Mouse (Mus musculus) hindbrain, embryonic 14.5 days (tissue): Measurements from ENCODE around the gene Akap6. TPM values are rescaled to one million over a fixed set of nuclear protein-coding genes. Genes with fewer than 3 reads are reported as not detected.

Experiments used
- ATAC-seq: fragments of 200-750 bp; cut with Nextera tagmentation; 2 replicates; pipeline ENCODE4 v1.8.0; 2017; ENCODE audit warnings: moderate number of reproducible peaks, mild to moderate bottlenecking, moderate TSS enrichment, moderate library complexity; ENCODE audit not compliant: low FRiP score
- DNase-seq: peaks from one replicate; pipeline ENCODE4 v3.0.0-alpha.2; 2015; ENCODE audit warnings: low spot score
- H3K27ac ChIP-seq: fragments of 300-500 bp; sonication (generic); 2 replicates; pipeline ENCODE4 v1.5.1; 2014; ENCODE audit warnings: mild to moderate bottlenecking, moderate library complexity
- H3K27me3 ChIP-seq: fragments of 300-500 bp; sonication (generic); 2 replicates; pipeline ENCODE4 v1.6.1; 2014; ENCODE audit warnings: mild to moderate bottlenecking, low read length, mixed read lengths; ENCODE audit not compliant: control insufficient read depth, insufficient read depth
- H3K36me3 ChIP-seq: fragments of 300-500 bp; sonication (generic); replicated peaks from 2 replicates; pipeline ENCODE4 v1.6.1; 2014; ENCODE audit not compliant: control insufficient read depth, insufficient read depth
- H3K4me1 ChIP-seq: fragments of 300-500 bp; sonication (generic); replicated peaks from 2 replicates; pipeline ENCODE4 v1.6.1; 2014; ENCODE audit warnings: antibody characterized with exemption, low read length, mixed read lengths; ENCODE audit not compliant: control insufficient read depth, insufficient read depth
- H3K4me2 ChIP-seq: fragments of 300-500 bp; sonication (generic); replicated peaks from 2 replicates; pipeline ENCODE4 v1.6.1; 2014; ENCODE audit warnings: mild to moderate bottlenecking, moderate library complexity
- H3K4me3 ChIP-seq: fragments of 300-500 bp; sonication (generic); replicated peaks from 2 replicates; pipeline ENCODE4 v1.5.1; 2014; ENCODE audit warnings: mild to moderate bottlenecking, low read length
- H3K9ac ChIP-seq: fragments of 300-500 bp; sonication (generic); 2 replicates; pipeline ENCODE4 v1.6.1; 2014
- H3K9me3 ChIP-seq: fragments of 300-500 bp; sonication (generic); 2 replicates; pipeline ENCODE4 v1.6.1; 2016; ENCODE audit warnings: low read length; ENCODE audit not compliant: control insufficient read depth
- WGBS: fragments of 180-500 bp; shearing (Covaris S2); extraction: QIAGEN DNeasy Blood & Tissue Kit; methylation state at CpG from one replicate; pipeline ENCODE4 v1.1.7; 2014; 5-methylcytosine and 5-hydroxymethylcytosine counted together
- polyA plus RNA-seq: library from polyadenylated mRNA; unstranded; fragments of >200 nt; fragmentation: Nextera tagmentation; extraction: Ambion mirVana; gene quantifications from 2 replicates; pipeline ENCODE4 v1.2.1, GENCODE M21; 2014

The Akap6 gene
- polyA plus RNA-seq, 1 experiment from 2014 or later, result 39.0 TPM

DNA sequence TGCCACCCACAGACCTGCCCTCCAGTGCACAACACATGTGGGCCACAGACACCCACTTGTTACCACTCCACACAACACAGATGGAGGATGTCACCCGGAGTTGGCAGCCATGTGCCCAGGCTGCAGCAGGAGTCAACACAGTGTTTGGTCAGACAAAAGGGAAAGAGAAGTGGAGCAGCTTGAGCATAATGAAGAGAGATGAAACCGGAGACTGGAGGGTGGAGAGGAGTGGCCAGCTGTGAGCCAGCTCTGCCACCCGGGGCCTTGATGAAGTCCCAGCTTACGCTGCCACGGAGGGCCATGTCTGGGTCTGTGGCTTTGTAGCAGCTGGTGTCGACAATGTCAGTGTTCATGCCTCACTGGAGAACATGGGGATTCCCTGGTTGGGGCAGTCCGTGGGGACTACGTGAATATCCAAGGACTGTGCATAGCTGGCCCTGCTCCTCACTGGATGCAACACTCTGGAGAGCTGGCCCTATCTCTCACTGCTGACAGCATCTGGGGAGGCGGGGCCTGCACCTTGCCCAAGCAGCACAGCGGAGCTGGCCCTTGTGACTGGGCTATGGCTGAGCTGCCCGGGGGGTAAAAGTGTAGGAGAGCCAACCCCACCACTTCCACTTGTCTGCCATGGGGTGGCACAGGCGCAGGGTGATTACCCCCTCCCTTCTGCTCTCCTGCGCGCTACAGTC is 148.8 kb downstream of the Akap6 start:
- ATAC-seq, result peak; percentile 88
- WGBS, result 29% methylated on average over 13 of the region's 14 CpGs
- no peak for DNase-seq

DNA sequence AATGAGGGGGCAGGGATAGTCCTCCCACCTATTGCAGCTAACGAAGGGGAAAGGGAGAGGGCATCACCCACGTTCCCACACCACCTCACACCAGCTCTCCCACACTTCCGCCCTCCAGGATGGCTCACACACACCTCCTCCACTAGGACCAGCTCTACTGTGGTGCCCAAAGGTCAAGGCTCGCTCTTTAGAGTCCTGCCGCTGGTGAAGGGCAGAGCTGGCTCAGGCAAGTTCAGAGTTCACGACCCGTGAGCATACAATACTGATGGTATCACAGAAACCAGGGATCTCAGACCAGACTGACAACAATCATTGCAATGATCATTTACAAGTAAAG is 149.3 kb downstream of the Akap6 start:
- Histone ChIP-seq H3K9me3 (no peaks in the 10 kb centered on the region), H3K4me1 (peaks cover 29% of the 10 kb centered on the region), H3K27me3 (no peaks in the 10 kb centered on the region), H3K36me3 (no peaks in the 10 kb centered on the region), H3K4me3 (no peak overlapping the region), H3K4me2 (no peak overlapping the region), H3K9ac (no peak overlapping the region), H3K27ac (0 out of 2 replicates have a peak overlapping the region, but pooled peaks have one; percentile 6)
- no peak for DNase-seq
- WGBS, result 67% methylated on average over 7 of the region's 7 CpGs
- no peak for ATAC-seq

More for the DNA sequence above, 148.8 kb downstream of the Akap6 start:
- Histone ChIP-seq H3K9me3 (no peaks in the 10 kb centered on the region), H3K36me3 (no peaks in the 10 kb centered on the region), H3K27me3 (no peaks in the 10 kb centered on the region), H3K4me2 (no peak overlapping the region), H3K27ac (0 out of 2 replicates have a peak overlapping the region, but pooled peaks have one; percentile 6), H3K9ac (no peak overlapping the region), H3K4me3 (no peak overlapping the region), H3K4me1 (peaks cover 29% of the 10 kb centered on the region)

DNA sequence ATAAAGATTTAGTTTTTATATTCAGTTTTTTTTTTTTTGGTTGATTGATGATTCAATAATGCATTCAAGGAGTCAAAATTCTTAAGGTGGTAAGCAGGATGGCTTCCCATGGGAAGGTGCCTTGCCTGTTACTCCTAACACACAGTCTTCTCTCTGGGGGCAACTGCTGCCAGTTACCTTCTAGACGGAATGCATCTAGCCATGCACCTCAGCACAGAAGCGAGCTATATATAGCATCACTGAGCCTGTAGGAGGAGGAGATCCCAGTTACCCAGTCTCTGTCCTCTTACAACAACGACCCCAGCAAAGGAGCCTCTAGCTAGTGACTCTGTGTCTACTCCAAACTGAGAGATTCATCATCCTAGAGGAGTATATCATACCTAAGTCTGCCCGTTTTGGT is 150.1 kb downstream of the Akap6 start:
- Histone ChIP-seq H3K27ac (no peak overlapping the region), H3K4me3 (no peak overlapping the region), H3K27me3 (no peaks in the 10 kb centered on the region), H3K4me1 (peaks cover 29% of the 10 kb centered on the region), H3K9me3 (no peaks in the 10 kb centered on the region), H3K9ac (no peak overlapping the region), H3K4me2 (no peak overlapping the region), H3K36me3 (no peaks in the 10 kb centered on the region)
- ATAC-seq, result no peak
- 75% methylated on average over 4 of the region's 4 CpGs for WGBS
- no peak for DNase-seq

DNA sequence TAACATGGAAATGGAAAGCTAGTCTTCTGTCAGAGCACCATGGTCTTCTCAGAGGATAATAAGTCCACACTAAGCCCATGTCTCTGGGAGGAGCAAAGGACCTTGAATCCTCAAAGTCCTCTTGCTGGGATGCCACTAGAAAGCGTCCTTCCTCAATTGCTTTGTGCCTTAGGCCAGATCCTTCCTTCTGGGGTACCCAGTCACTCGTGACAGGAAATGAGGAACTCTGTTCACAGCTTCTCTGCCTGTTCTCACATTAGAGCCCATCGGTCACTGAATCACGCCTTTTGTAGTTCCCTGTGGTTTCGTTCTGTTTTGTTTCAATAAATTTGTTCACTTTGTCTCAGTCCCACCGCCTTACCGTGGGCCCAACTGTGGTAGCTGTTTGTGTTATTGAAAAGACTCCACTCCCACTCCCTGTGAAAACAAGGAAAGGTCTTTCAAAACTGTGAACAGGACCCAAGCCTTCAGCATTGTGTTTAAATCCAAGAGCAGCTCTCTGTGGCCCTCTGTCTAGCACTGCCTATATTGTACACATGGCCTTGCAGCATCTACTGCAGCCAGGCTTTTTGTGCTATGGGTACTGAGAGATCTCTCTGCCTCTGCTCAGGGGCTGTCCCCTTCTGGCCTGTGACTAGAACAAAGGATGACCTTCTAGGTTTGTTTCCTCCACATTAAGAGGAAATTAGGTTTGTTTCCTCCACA is 151.3 kb downstream of the Akap6 start:
- 56% methylated on average over 7 of the region's 7 CpGs for WGBS
- Histone ChIP-seq H3K4me3 (no peak overlapping the region), H3K9ac (no peak overlapping the region), H3K27ac (peak overlapping the region; percentile 20; the same call in 1 of the 2 replicates), H3K4me2 (no peak overlapping the region), H3K9me3 (no peaks in the 10 kb centered on the region), H3K4me1 (peaks cover 29% of the 10 kb centered on the region), H3K27me3 (no peaks in the 10 kb centered on the region), H3K36me3 (no peaks in the 10 kb centered on the region)
- no peak for DNase-seq
- peak; percentile 53; the same call in 1 of the 2 replicates for ATAC-seq

DNA sequence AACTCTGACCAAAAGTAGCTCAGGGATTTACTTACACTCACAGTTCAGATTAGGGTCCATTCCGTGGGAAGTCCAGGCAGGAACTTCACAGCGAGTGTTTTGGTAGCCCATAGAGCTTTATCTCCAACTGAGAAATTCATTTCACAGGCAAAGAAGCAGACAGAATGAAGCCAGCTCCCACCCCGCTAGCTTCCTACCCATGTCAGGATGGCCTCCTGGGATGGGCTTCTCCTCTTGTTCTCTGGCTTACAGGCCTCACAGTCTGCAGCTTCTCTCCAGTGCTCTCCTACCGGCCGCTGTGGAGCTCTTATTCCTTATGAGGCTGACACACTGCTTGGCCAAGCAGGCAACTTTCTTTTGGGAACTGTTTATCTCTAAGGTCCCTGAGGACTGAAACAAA is 152.0 kb downstream of the Akap6 start:
- ATAC-seq (no peak), DNase-seq (no peak)
- H3K9me3 ChIP-seq, result no peaks in the 10 kb centered on the region
- H3K36me3 ChIP-seq, result no peaks in the 10 kb centered on the region
- H3K27ac ChIP-seq, result peak overlapping the region; percentile 20; the same call in 1 of the 2 replicates
- H3K27me3 ChIP-seq, result no peaks in the 10 kb centered on the region
- no peak overlapping the region for H3K4me2 ChIP-seq
- peaks cover 29% of the 10 kb centered on the region for H3K4me1 ChIP-seq
- 76% methylated on average over 5 of the region's 5 CpGs for WGBS
- H3K4me3 ChIP-seq, result no peak overlapping the region
- H3K9ac ChIP-seq, result no peak overlapping the region

DNA sequence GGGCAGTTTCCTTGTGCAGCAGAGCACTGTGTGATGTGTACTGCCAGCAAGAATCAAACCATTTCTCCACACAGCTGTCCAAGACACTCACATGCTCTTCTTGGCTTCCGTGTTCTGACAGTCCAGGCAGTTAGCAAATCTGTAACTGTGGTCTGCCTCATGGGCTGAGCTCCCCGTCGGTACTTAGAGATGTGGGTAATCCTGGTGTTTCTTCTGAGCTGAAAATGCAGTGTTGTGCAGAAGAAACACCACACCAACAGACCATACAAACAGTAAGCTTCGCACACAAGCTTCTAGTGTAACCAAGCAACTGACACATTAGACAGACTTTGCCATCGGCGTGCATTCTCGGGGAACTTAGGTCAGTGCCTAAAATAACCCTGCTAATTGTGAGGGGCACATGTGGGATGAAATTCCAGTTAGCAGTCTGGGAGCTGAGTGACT is 155.1 kb downstream of the Akap6 start:
- ATAC-seq (no peak), DNase-seq (no peak)
- no peak overlapping the region for H3K27ac ChIP-seq
- no peaks in the 10 kb centered on the region for H3K27me3 ChIP-seq
- no peak overlapping the region for H3K9ac ChIP-seq
- H3K4me2 ChIP-seq, result no peak overlapping the region
- H3K9me3 ChIP-seq, result no peaks in the 10 kb centered on the region
- 75% methylated on average over 7 of the region's 7 CpGs for WGBS
- no peaks in the 10 kb centered on the region for H3K36me3 ChIP-seq
- 0 out of 2 replicates have a peak, but pooled peaks cover 15% of the 10 kb centered on the region for H3K4me1 ChIP-seq
- H3K4me3 ChIP-seq, result no peak overlapping the region

DNA sequence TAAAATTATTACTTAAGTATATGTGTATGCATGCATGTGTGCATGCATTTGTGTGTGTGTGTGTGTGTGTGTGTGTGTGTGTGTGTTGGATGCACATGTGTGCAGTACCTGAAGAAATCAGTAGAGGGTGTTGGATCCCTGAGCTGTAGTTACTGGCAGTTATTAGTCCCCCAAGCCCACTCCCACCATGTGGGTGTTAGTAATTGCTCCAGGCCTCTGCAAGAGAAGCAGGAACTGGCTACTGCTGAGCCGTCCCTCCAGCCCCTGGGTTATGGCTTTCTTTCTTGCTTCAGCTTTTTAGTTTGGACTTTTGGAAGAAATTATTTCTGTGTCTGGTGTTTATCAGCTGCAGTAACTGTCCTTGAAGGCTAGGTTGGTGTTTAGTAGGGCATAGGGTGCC is 156.9 kb downstream of the Akap6 start:
- Histone ChIP-seq H3K4me2 (no peak overlapping the region), H3K27ac (no peak overlapping the region), H3K9me3 (no peaks in the 10 kb centered on the region), H3K9ac (no peak overlapping the region), H3K36me3 (no peaks in the 10 kb centered on the region), H3K4me3 (no peak overlapping the region), H3K4me1 (0 out of 2 replicates have a peak, but pooled peaks cover 3% of the 10 kb centered on the region), H3K27me3 (no peaks in the 10 kb centered on the region)
- WGBS, result 88% methylated on average over 1 of the region's 1 CpGs
- no peak for DNase-seq
- ATAC-seq, result no peak

DNA sequence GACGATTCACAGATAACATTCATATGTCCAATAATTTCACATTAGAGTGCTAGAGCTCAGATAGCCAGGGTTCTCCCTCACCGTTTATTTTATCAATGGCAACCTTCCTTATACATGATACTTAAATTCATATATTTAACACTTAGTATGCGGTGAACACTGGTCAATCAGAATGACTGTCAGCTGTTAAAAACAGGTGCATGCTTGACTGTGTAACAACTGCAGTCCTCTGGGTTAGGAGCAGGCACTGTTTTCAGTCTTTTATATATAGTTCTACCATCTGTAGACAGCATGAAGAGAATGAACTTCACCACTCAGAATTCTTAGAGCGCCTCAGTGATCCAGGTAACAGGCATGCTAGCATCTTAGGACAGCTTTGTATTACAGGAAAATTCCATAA is 158.1 kb downstream of the Akap6 start:
- Histone ChIP-seq H3K27me3 (no peaks in the 10 kb centered on the region), H3K4me1 (0 out of 2 replicates have a peak, but pooled peaks cover 3% of the 10 kb centered on the region), H3K9ac (no peak overlapping the region), H3K4me3 (no peak overlapping the region), H3K36me3 (no peaks in the 10 kb centered on the region), H3K9me3 (no peaks in the 10 kb centered on the region), H3K4me2 (no peak overlapping the region), H3K27ac (no peak overlapping the region)
- no peak for DNase-seq
- ATAC-seq, result no peak
- WGBS, result 96% methylated on average over 4 of the region's 4 CpGs

DNA sequence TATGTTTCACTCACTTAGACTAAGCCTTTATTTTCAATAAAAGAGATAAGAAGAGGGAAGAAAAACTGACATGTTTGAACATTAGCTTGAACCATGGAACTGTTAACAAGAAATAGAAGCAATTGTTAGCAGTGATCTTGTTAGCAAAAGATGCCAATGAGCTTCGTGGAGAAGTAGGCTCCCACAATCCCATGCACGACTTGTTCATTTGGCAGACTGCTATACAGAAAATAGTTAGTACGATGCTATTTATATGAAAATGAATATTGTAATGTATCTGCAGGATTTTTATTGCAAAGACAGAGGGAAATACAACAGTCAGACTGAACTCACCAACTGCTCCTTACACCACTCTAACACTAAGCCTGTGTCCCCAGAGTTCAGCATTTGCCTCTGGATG is 162.7 kb downstream of the Akap6 start:
- WGBS, result 84% methylated on average over 3 of the region's 3 CpGs
- peaks cover 6% of the 10 kb centered on the region for H3K9me3 ChIP-seq
- 0 out of 2 replicates have a peak, but pooled peaks cover 3% of the 10 kb centered on the region for H3K4me1 ChIP-seq
- no peak overlapping the region for H3K9ac ChIP-seq
- H3K27ac ChIP-seq, result no peak overlapping the region
- no peak for DNase-seq
- H3K36me3 ChIP-seq, result no peaks in the 10 kb centered on the region; the same call in 1 of the 2 replicates
- no peak overlapping the region for H3K4me2 ChIP-seq
- H3K27me3 ChIP-seq, result no peaks in the 10 kb centered on the region
- no peak overlapping the region for H3K4me3 ChIP-seq
- ATAC-seq, result no peak
